Mouse (Mus musculus): ENCODE measurements around the gene Csrp3. TPM values are rescaled to one million over a fixed set of nuclear protein-coding genes. Genes with fewer than 3 reads are reported as not detected.

The Csrp3 gene
- polyA plus RNA-seq (2014; fragmentation: Nextera tagmentation; extraction: Ambion mirVana), result 0.73 and 0.96 TPM in 2 replicates

DNA sequence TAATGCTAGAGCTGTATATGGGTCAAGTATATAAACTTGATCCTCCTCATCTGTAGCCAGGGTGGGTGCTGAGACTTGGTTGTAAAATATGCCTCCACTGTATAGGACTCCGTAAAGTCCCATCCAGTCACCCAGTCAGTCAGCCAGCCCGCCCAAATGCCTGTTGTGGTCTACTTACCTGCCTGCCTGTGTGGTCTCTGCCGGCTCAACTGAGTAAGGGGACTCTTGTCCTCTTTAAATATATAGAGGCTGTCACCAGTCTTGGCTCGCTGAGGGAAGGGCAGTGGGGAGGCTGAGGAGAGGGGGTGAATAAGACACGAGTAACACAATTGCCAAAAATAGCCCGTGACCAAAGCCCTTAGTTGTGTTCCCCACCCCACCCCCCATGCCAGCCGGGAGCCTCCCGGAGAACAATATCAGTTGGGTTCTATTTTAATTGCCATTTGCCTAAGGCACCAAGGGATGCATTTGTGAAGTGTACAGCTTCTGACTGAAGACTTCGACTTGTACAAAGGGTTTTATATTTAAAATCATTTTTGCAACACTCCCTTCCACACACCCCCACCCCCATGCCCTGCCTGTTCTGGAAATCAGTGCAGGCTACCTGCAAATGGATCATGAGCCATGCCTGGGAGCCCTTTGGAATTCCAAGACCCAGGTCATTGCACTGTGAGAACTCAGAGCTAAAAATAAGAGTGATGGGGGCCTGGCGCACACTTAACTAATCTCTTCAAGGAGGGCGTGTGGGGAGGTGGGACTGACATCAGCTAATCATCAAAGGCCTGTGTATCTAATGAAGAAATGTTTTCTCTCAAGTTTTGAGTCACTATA, at the start of gene Csrp3:
Csrp3 (minus strand) TSS at position 214 of the 831 bp plus-strand sequence.
- peaks cover 2% of the 10 kb centered on the region for H3K27me3 ChIP-seq (ENCODE audit: control insufficient read depth, insufficient read depth, low read length)
- no peak within 1 kb of the TSS for H3K9ac ChIP-seq (replicated peaks; ENCODE audit: low read depth, low read length)
- H3K27ac ChIP-seq (ENCODE audit: low read depth, low read length), result no peak within 1 kb of the TSS
- WGBS, result 40% methylated on average over 11 of the region's 11 CpGs
- H3K4me1 ChIP-seq (ENCODE audit: control insufficient read depth, insufficient read depth, low read length), result 0 out of 2 replicates have a peak, but pooled peaks cover 2% of the 10 kb centered on the region
- no peak within 1 kb of the TSS for H3K4me3 ChIP-seq (ENCODE audit: low read depth, low read length)
- ATAC-seq (ENCODE audit: low read depth), result no peak
- no peak within 1 kb of the TSS for H3K4me2 ChIP-seq (ENCODE audit: low read depth, low read length)
- no peaks in the 10 kb centered on the region for H3K9me3 ChIP-seq (ENCODE audit: control insufficient read depth, low read length)
- H3K36me3 ChIP-seq (ENCODE audit: control insufficient read depth, insufficient read depth, low read length), result no peaks in the 10 kb centered on the region

DNA sequence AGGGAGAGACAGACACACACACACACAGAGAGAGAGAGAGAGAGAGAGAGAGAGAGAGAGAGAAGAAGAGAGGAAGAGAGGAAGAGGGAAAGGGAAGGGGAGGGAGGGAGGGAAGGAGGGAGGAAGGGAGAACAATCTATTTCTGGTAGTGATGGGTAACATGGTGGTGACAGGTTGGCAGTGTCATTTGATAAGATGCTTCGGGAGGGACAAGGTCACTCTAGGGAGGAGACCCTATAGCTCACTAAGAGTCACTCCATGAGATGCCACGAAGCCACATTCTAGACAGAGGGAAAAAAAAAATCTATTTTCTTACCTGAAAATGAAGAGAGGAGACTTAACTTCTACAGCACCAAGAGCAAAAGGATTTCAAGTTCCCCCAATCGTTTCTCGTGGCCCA, 48.2 kb upstream of the Csrp3 start:
- Histone ChIP-seq H3K9ac (replicated peaks; ENCODE audit: low read depth, low read length) (no peak overlapping the region), H3K4me2 (ENCODE audit: low read depth, low read length) (no peak overlapping the region), H3K4me3 (ENCODE audit: low read depth, low read length) (no peak overlapping the region), H3K27ac (ENCODE audit: low read depth, low read length) (no peak overlapping the region), H3K4me1 (ENCODE audit: control insufficient read depth, insufficient read depth, low read length) (peaks cover 1% of the 10 kb centered on the region; the same call in 1 of the 2 replicates), H3K9me3 (ENCODE audit: control insufficient read depth, low read length) (no peaks in the 10 kb centered on the region), H3K36me3 (ENCODE audit: control insufficient read depth, insufficient read depth, low read length) (no peaks in the 10 kb centered on the region), H3K27me3 (ENCODE audit: control insufficient read depth, insufficient read depth, low read length) (no peaks in the 10 kb centered on the region)
- WGBS, result 85% methylated on average over 4 of the region's 4 CpGs
- no peak for ATAC-seq (ENCODE audit: low read depth)

DNA sequence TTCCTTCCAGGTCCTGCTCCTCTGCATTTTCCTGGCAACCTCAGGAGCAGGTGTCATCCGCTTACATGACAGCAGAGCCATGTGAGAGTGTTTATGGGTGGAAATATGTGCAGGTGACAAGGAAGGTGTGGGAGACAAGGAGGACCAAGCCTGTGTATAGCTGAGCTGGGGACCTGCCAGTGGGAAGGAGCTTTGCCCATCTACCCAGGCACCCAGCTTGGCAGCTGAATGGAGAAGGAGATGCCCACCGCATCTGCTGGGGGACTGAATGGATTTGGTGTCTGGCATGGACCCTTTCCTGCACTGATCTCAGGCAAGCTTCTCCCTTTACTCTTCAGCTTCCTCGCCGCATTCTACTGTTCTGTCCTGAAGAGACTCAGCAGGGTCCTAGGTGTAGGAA, 47.6 kb upstream of the Csrp3 start:
- no peaks in the 10 kb centered on the region for H3K27me3 ChIP-seq (ENCODE audit: control insufficient read depth, insufficient read depth, low read length)
- H3K9me3 ChIP-seq (ENCODE audit: control insufficient read depth, low read length), result no peaks in the 10 kb centered on the region
- H3K27ac ChIP-seq (ENCODE audit: low read depth, low read length), result no peak overlapping the region
- H3K9ac ChIP-seq (replicated peaks; ENCODE audit: low read depth, low read length), result no peak overlapping the region
- no peaks in the 10 kb centered on the region for H3K36me3 ChIP-seq (ENCODE audit: control insufficient read depth, insufficient read depth, low read length)
- ATAC-seq (ENCODE audit: low read depth), result no peak
- H3K4me2 ChIP-seq (ENCODE audit: low read depth, low read length), result no peak overlapping the region
- H3K4me1 ChIP-seq (ENCODE audit: control insufficient read depth, insufficient read depth, low read length), result peaks cover 4% of the 10 kb centered on the region; the same call in 1 of the 2 replicates
- H3K4me3 ChIP-seq (ENCODE audit: low read depth, low read length), result no peak overlapping the region
- WGBS, result 91% methylated on average over 4 of the region's 4 CpGs

DNA sequence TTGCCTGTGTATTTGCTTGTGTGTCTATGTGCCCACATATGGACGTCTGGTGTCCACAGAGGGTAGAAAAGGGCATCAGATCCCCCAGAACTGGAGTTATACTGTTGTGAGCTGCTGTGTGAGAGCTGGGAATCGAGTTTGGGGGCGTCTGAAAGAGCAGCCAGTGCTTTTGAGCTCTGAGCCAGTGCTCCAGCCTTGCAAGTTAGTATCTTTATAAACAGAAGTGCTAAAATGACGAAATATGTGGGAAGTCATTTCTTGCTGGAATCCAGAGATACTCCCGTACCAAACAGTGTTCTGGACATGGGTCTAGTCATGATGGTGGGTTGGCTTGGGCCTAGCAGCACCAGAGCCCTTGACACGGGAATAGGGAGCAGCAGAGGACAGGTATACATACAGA, 46.9 kb upstream of the Csrp3 start:
- Histone ChIP-seq H3K9ac (replicated peaks; ENCODE audit: low read depth, low read length) (no peak overlapping the region), H3K9me3 (ENCODE audit: control insufficient read depth, low read length) (no peaks in the 10 kb centered on the region)
- WGBS, result 86% methylated on average over 6 of the region's 6 CpGs

GRCm38 (mm10) chr7:48894152-48894551, 46.3 kb upstream of the Csrp3 start:
- Histone ChIP-seq H3K27me3 (ENCODE audit: control insufficient read depth, insufficient read depth, low read length) (no peaks in the 10 kb centered on the region), H3K4me1 (ENCODE audit: control insufficient read depth, insufficient read depth, low read length) (peaks cover 4% of the 10 kb centered on the region; the same call in 1 of the 2 replicates), H3K9ac (replicated peaks; ENCODE audit: low read depth, low read length) (no peak overlapping the region), H3K36me3 (ENCODE audit: control insufficient read depth, insufficient read depth, low read length) (no peaks in the 10 kb centered on the region), H3K4me2 (ENCODE audit: low read depth, low read length) (no peak overlapping the region), H3K27ac (ENCODE audit: low read depth, low read length) (no peak overlapping the region), H3K9me3 (ENCODE audit: control insufficient read depth, low read length) (no peaks in the 10 kb centered on the region), H3K4me3 (ENCODE audit: low read depth, low read length) (no peak overlapping the region)
- under 1% methylated on average over 6 of the region's 6 CpGs for WGBS
- no peak for ATAC-seq (ENCODE audit: low read depth)

More for the DNA sequence above, 46.9 kb upstream of the Csrp3 start:
- no peak for ATAC-seq (ENCODE audit: low read depth)
- H3K4me1 ChIP-seq (ENCODE audit: control insufficient read depth, insufficient read depth, low read length), result peaks cover 4% of the 10 kb centered on the region; the same call in 1 of the 2 replicates
- no peaks in the 10 kb centered on the region for H3K27me3 ChIP-seq (ENCODE audit: control insufficient read depth, insufficient read depth, low read length)
- H3K27ac ChIP-seq (ENCODE audit: low read depth, low read length), result no peak overlapping the region
- no peaks in the 10 kb centered on the region for H3K36me3 ChIP-seq (ENCODE audit: control insufficient read depth, insufficient read depth, low read length)
- H3K4me2 ChIP-seq (ENCODE audit: low read depth, low read length), result no peak overlapping the region
- no peak overlapping the region for H3K4me3 ChIP-seq (ENCODE audit: low read depth, low read length)

GRCm38 (mm10) chr7:48893093-48893492, 45.3 kb upstream of the Csrp3 start:
- 76% methylated on average over 7 of the region's 7 CpGs for WGBS
- no peak for ATAC-seq (ENCODE audit: low read depth)
- no peaks in the 10 kb centered on the region for H3K36me3 ChIP-seq (ENCODE audit: control insufficient read depth, insufficient read depth, low read length)
- H3K9ac ChIP-seq (replicated peaks; ENCODE audit: low read depth, low read length), result no peak overlapping the region
- no peak overlapping the region for H3K4me3 ChIP-seq (ENCODE audit: low read depth, low read length)
- H3K4me2 ChIP-seq (ENCODE audit: low read depth, low read length), result no peak overlapping the region
- no peaks in the 10 kb centered on the region for H3K27me3 ChIP-seq (ENCODE audit: control insufficient read depth, insufficient read depth, low read length)
- no peak overlapping the region for H3K27ac ChIP-seq (ENCODE audit: low read depth, low read length)
- peaks cover 4% of the 10 kb centered on the region; the same call in 1 of the 2 replicates for H3K4me1 ChIP-seq (ENCODE audit: control insufficient read depth, insufficient read depth, low read length)
- no peaks in the 10 kb centered on the region for H3K9me3 ChIP-seq (ENCODE audit: control insufficient read depth, low read length)

- Histone ChIP-seq H3K9ac (replicated peaks; ENCODE audit: low read depth, low read length) (no peak overlapping the region), H3K4me3 (ENCODE audit: low read depth, low read length) (no peak overlapping the region), H3K27me3 (ENCODE audit: control insufficient read depth, insufficient read depth, low read length) (no peaks in the 10 kb centered on the region), H3K4me1 (ENCODE audit: control insufficient read depth, insufficient read depth, low read length) (peaks cover 4% of the 10 kb centered on the region; the same call in 1 of the 2 replicates), H3K4me2 (ENCODE audit: low read depth, low read length) (no peak overlapping the region), H3K36me3 (ENCODE audit: control insufficient read depth, insufficient read depth, low read length) (no peaks in the 10 kb centered on the region), H3K27ac (ENCODE audit: low read depth, low read length) (no peak overlapping the region), H3K9me3 (ENCODE audit: control insufficient read depth, low read length) (no peaks in the 10 kb centered on the region)
- WGBS, result 40% methylated on average over 5 of the region's 5 CpGs
- no peak for ATAC-seq (ENCODE audit: low read depth)
Observed at GRCm38 (mm10) chr7:48891029-48891428, 43.2 kb upstream of the Csrp3 start.

DNA sequence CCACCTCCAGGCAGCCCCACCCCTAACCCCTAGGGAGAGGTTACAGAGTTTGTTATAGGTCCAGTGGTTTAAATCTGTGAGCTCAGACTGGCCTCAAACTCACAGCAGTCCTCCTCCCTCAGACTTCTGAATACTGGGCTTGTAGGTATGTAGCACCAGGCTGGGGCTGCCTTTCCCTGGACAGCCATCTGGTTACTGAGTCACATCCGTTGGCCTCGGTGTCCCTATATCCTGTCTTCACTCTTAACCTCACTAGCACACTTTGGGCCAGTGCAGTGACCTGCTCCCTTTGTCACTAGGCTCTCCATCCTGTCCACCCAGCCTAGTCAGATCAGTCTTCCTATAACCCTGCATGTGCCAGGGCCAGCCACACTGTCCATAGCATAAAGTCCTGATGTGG, 40.9 kb upstream of the Csrp3 start:
- Histone ChIP-seq H3K9me3 (ENCODE audit: control insufficient read depth, low read length) (no peaks in the 10 kb centered on the region), H3K4me3 (ENCODE audit: low read depth, low read length) (no peak overlapping the region)
- 78% methylated on average over 2 of the region's 2 CpGs for WGBS

GRCm38 (mm10) chr7:48887973-48888372, 40.1 kb upstream of the Csrp3 start:
- no peak for ATAC-seq (ENCODE audit: low read depth)
- Histone ChIP-seq H3K36me3 (ENCODE audit: control insufficient read depth, insufficient read depth, low read length) (no peaks in the 10 kb centered on the region), H3K27ac (ENCODE audit: low read depth, low read length) (no peak overlapping the region), H3K9ac (replicated peaks; ENCODE audit: low read depth, low read length) (no peak overlapping the region), H3K4me3 (ENCODE audit: low read depth, low read length) (no peak overlapping the region), H3K4me2 (ENCODE audit: low read depth, low read length) (no peak overlapping the region), H3K4me1 (ENCODE audit: control insufficient read depth, insufficient read depth, low read length) (peaks cover 4% of the 10 kb centered on the region; the same call in 1 of the 2 replicates), H3K27me3 (ENCODE audit: control insufficient read depth, insufficient read depth, low read length) (no peaks in the 10 kb centered on the region; the same call in 1 of the 2 replicates), H3K9me3 (ENCODE audit: control insufficient read depth, low read length) (no peaks in the 10 kb centered on the region)
- 42% methylated on average over 8 of the region's 8 CpGs for WGBS

More for the DNA sequence above, 40.9 kb upstream of the Csrp3 start:
- Histone ChIP-seq H3K27me3 (ENCODE audit: control insufficient read depth, insufficient read depth, low read length) (no peaks in the 10 kb centered on the region), H3K4me1 (ENCODE audit: control insufficient read depth, insufficient read depth, low read length) (peaks cover 4% of the 10 kb centered on the region; the same call in 1 of the 2 replicates), H3K27ac (ENCODE audit: low read depth, low read length) (no peak overlapping the region), H3K4me2 (ENCODE audit: low read depth, low read length) (no peak overlapping the region), H3K9ac (replicated peaks; ENCODE audit: low read depth, low read length) (no peak overlapping the region), H3K36me3 (ENCODE audit: control insufficient read depth, insufficient read depth, low read length) (no peaks in the 10 kb centered on the region)
- ATAC-seq (ENCODE audit: low read depth), result no peak

Data from neural tube, embryonic 14.5 days (tissue).